Mouse (Mus musculus): Measurements from ENCODE around the gene Opa1.

Opa1 gene

GRCm38 (mm10) chr16:29656187-29656825 is 77.2 kb downstream of the Opa1 start:
- DNase-seq (ENCODE audit: low spot score): no peak

- no peak for DNase-seq (ENCODE audit: low spot score)
Measured at GRCm38 (mm10) chr16:29656901-29657300, 77.8 kb downstream of the Opa1 start.

- no peak for DNase-seq (ENCODE audit: low spot score)
Measured at GRCm38 (mm10) chr16:29657650-29658548, 78.8 kb downstream of the Opa1 start.

- DNase-seq (ENCODE audit: low spot score): no peak
Measured at GRCm38 (mm10) chr16:29659101-29659810, 80.1 kb downstream of the Opa1 start.

GRCm38 (mm10) chr16:29663042-29663758 is 84.1 kb downstream of the Opa1 start:
- no peak for DNase-seq (ENCODE audit: low spot score)

- DNase-seq (ENCODE audit: low spot score): no peak
Measured at GRCm38 (mm10) chr16:29664392-29664791, 85.3 kb downstream of the Opa1 start.

- DNase-seq (ENCODE audit: low spot score): no peak
Measured at GRCm38 (mm10) chr16:29666991-29667701, 88.0 kb downstream of the Opa1 start.

- DNase-seq (ENCODE audit: low spot score): no peak
Measured at GRCm38 (mm10) chr16:29667702-29668061, 88.5 kb downstream of the Opa1 start.

- DNase-seq (ENCODE audit: low spot score): no peak
Measured at GRCm38 (mm10) chr16:29668451-29668850, 89.3 kb downstream of the Opa1 start.

GRCm38 (mm10) chr16:29670806-29671205 is 91.7 kb downstream of the Opa1 start:
- no peak for DNase-seq (ENCODE audit: low spot score)

- DNase-seq (ENCODE audit: low spot score): no peak
Measured at GRCm38 (mm10) chr16:29673230-29673629, 94.1 kb downstream of the Opa1 start.

- DNase-seq (ENCODE audit: low spot score): no peak
Measured at GRCm38 (mm10) chr16:29679607-29680006, 100.5 kb downstream of the Opa1 start.

GRCm38 (mm10) chr16:29680548-29681175 is 101.5 kb downstream of the Opa1 start:
- no peak for DNase-seq (ENCODE audit: low spot score)

- DNase-seq (ENCODE audit: low spot score): no peak
Measured at GRCm38 (mm10) chr16:29682555-29683431, 103.7 kb downstream of the Opa1 start.

GRCm38 (mm10) chr16:29683563-29683962 is 104.4 kb downstream of the Opa1 start:
- no peak for DNase-seq (ENCODE audit: low spot score)

- DNase-seq (ENCODE audit: low spot score): no peak
Measured at GRCm38 (mm10) chr16:29684111-29684510, 105.0 kb downstream of the Opa1 start.

GRCm38 (mm10) chr16:29684641-29685040 is 105.5 kb downstream of the Opa1 start:
- DNase-seq (ENCODE audit: low spot score): no peak

- DNase-seq (ENCODE audit: low spot score): no peak
Measured at GRCm38 (mm10) chr16:29686141-29686540, 107.0 kb downstream of the Opa1 start.

GRCm38 (mm10) chr16:29687987-29688885 is 109.1 kb downstream of the Opa1 start:
- DNase-seq (ENCODE audit: low spot score): no peak
